Mouse (Mus musculus): ENCODE results near the gene Msrb3. TPM values are rescaled to one million over a fixed set of nuclear protein-coding genes. Genes with fewer than 3 reads are reported as not detected.

Msrb3 gene
- polyA plus RNA-seq, 1 experiment from 2014 or later, result 9.9 TPM

DNA sequence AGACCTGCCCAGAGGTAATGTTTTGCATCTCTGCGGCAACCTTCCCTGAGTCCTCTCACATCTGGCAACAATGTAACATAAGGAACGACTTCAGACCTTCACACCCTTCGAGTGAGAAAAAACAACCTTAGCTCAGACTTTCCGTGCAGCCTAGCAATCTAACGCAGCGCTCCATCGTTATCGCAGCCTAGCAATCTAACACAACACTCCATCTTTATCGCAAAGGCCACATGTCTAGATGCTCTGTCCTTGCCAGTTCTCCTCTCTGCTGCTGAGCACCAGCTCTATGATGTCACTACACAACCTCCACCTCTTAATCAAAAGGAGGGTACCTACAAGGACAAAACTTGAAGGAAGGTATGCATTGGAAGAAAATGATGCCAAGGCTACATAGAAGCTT, 115.5 kb downstream of the Msrb3 start:
- 64% methylated on average over 9 of the region's 9 CpGs for WGBS
- H3K9me3 ChIP-seq (replicated peaks; ENCODE audit: low read length), result no peaks in the 10 kb centered on the region

GRCm38 (mm10) chr10:120777499-120777898, 121.4 kb downstream of the Msrb3 start:
- TF ChIP-seq CTCF (IDR thresholded peaks at IDR 0.05; ENCODE audit: low read depth), result no peak
- DNase-seq (ENCODE audit: low spot score) (no peak), ATAC-seq (replicated peaks; ENCODE audit: low FRiP score, low read depth) (no peak)
- no peak overlapping the region for H3K4me2 ChIP-seq (ENCODE audit: low read length)
- H3K27ac ChIP-seq, result no peak overlapping the region
- no peaks in the 10 kb centered on the region for H3K27me3 ChIP-seq (ENCODE audit: insufficient read depth, low read length)
- no peak overlapping the region for H3K9ac ChIP-seq (ENCODE audit: low read depth, low read length)
- H3K9me3 ChIP-seq (replicated peaks; ENCODE audit: low read length), result no peaks in the 10 kb centered on the region
- no peaks in the 10 kb centered on the region for H3K4me1 ChIP-seq (replicated peaks; ENCODE audit: insufficient read depth, low read length)
- H3K4me3 ChIP-seq (replicated peaks; ENCODE audit: low read depth, low read length), result no peak overlapping the region
- 83% methylated on average over 3 of the region's 3 CpGs for WGBS
- no peaks in the 10 kb centered on the region for H3K36me3 ChIP-seq (ENCODE audit: insufficient read depth, low read length)

More for the DNA sequence above, 115.5 kb downstream of the Msrb3 start:
- H3K27ac ChIP-seq, result no peak overlapping the region
- no peaks in the 10 kb centered on the region for H3K36me3 ChIP-seq (ENCODE audit: insufficient read depth, low read length)
- ATAC-seq (replicated peaks; ENCODE audit: low FRiP score, low read depth), result no peak
- TF ChIP-seq CTCF (IDR thresholded peaks at IDR 0.05; ENCODE audit: low read depth), result no peak
- no peaks in the 10 kb centered on the region for H3K27me3 ChIP-seq (ENCODE audit: insufficient read depth, low read length)
- no peak overlapping the region for H3K9ac ChIP-seq (ENCODE audit: low read depth, low read length)
- H3K4me2 ChIP-seq (ENCODE audit: low read length), result no peak overlapping the region
- no peak overlapping the region for H3K4me3 ChIP-seq (replicated peaks; ENCODE audit: low read depth, low read length)
- no peaks in the 10 kb centered on the region for H3K4me1 ChIP-seq (replicated peaks; ENCODE audit: insufficient read depth, low read length)
- no peak for DNase-seq (ENCODE audit: low spot score)

- no peaks in the 10 kb centered on the region for H3K9me3 ChIP-seq (replicated peaks; ENCODE audit: low read length)
- no peak for ATAC-seq (replicated peaks; ENCODE audit: low FRiP score, low read depth)
- 82% methylated on average over 4 of the region's 4 CpGs for WGBS
- no peaks in the 10 kb centered on the region for H3K27me3 ChIP-seq (ENCODE audit: insufficient read depth, low read length)
- H3K4me1 ChIP-seq (replicated peaks; ENCODE audit: insufficient read depth, low read length), result no peaks in the 10 kb centered on the region
- no peak overlapping the region for H3K27ac ChIP-seq
- no peak for TF ChIP-seq CTCF (IDR thresholded peaks at IDR 0.05; ENCODE audit: low read depth)
- H3K4me3 ChIP-seq (replicated peaks; ENCODE audit: low read depth, low read length), result no peak overlapping the region
- no peaks in the 10 kb centered on the region for H3K36me3 ChIP-seq (ENCODE audit: insufficient read depth, low read length)
- no peak for DNase-seq (ENCODE audit: low spot score)
- H3K9ac ChIP-seq (ENCODE audit: low read depth, low read length), result no peak overlapping the region
- no peak overlapping the region for H3K4me2 ChIP-seq (ENCODE audit: low read length)
Measured at GRCm38 (mm10) chr10:120775361-120775760, 123.5 kb downstream of the Msrb3 start.

GRCm38 (mm10) chr10:120767418-120767817, 131.5 kb downstream of the Msrb3 start:
- Histone ChIP-seq H3K4me2 (ENCODE audit: low read length) (no peak overlapping the region), H3K36me3 (ENCODE audit: insufficient read depth, low read length) (no peaks in the 10 kb centered on the region), H3K27me3 (ENCODE audit: insufficient read depth, low read length) (no peaks in the 10 kb centered on the region), H3K4me3 (replicated peaks; ENCODE audit: low read depth, low read length) (no peak overlapping the region), H3K4me1 (replicated peaks; ENCODE audit: insufficient read depth, low read length) (peaks cover 6% of the 10 kb centered on the region; the same call in 1 of the 2 replicates), H3K9me3 (replicated peaks; ENCODE audit: low read length) (no peaks in the 10 kb centered on the region), H3K9ac (ENCODE audit: low read depth, low read length) (no peak overlapping the region), H3K27ac (no peak overlapping the region)
- ATAC-seq (replicated peaks; ENCODE audit: low FRiP score, low read depth) (no peak), DNase-seq (ENCODE audit: low spot score) (no peak)
- WGBS, result 89% methylated on average over 3 of the region's 3 CpGs
- no peak for TF ChIP-seq CTCF (IDR thresholded peaks at IDR 0.05; ENCODE audit: low read depth)

DNA sequence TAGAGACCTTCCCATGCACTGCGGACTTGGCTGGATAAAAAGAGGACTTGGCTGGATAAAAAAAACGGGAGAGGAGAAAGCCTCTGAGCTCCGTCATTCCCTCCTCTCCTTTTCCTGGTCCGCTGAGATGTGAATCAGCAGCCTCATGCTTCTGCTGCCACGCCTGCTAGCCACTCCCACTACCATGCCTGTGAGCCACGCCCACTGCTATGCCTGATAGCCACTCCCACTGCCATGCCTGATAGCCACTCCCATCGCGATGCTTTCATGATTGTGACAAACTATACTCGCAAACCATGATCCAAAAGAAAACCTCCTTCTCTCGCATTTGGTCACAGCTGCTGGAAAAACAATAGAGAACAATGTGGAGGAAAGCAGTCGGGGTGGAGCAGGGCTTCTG, 133.5 kb downstream of the Msrb3 start:
- 89% methylated on average over 11 of the region's 11 CpGs for WGBS
- Histone ChIP-seq H3K4me3 (replicated peaks; ENCODE audit: low read depth, low read length) (no peak overlapping the region), H3K36me3 (ENCODE audit: insufficient read depth, low read length) (no peaks in the 10 kb centered on the region), H3K4me2 (ENCODE audit: low read length) (no peak overlapping the region), H3K9me3 (replicated peaks; ENCODE audit: low read length) (no peaks in the 10 kb centered on the region), H3K4me1 (replicated peaks; ENCODE audit: insufficient read depth, low read length) (peaks cover 6% of the 10 kb centered on the region; the same call in 1 of the 2 replicates), H3K27ac (no peak overlapping the region), H3K9ac (ENCODE audit: low read depth, low read length) (no peak overlapping the region), H3K27me3 (ENCODE audit: insufficient read depth, low read length) (no peaks in the 10 kb centered on the region)
- ATAC-seq (replicated peaks; ENCODE audit: low FRiP score, low read depth) (no peak), DNase-seq (ENCODE audit: low spot score) (no peak)
- TF ChIP-seq CTCF (IDR thresholded peaks at IDR 0.05; ENCODE audit: low read depth), result no peak

DNA sequence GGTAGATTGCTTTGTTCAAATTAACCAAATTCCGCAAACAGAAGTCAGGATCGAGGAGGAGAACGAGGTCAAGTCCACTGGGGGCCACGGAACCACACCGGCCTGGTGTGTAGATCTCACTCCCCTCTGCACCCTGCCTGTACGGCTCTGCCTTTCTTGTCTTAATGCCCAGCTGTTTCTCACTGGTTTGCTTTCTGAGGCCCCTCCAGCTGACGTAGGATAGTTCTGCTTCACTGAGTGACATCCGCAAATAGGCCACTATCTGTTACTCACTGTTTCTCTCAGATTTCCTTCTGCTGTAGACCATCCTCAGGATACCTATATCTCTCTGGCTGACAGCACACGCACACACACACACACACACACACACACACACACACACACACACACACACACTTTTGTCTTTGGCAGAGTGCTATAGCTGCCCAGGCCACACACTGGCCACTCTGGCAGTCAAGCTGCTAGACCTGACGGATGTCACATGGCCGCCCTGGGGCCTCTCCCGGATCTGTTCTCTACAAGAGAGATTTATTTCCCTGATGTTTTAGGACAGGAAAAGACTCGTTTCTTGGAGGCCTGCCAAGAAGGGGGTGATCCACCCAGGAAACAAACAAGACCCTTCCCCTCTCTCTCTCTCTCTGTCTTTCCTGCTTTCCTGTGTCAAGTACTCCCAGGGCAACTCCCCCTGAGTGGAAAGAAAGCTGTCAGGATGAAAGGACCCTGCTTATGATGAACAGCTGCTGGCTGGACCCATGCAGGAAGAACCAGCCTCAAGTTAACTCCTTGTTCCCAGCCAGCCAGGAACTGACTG, 135.0 kb downstream of the Msrb3 start:
- H3K27me3 ChIP-seq (ENCODE audit: insufficient read depth, low read length), result no peaks in the 10 kb centered on the region
- DNase-seq (ENCODE audit: low spot score), result peak; percentile 97
- H3K4me1 ChIP-seq (replicated peaks; ENCODE audit: insufficient read depth, low read length), result peaks cover 6% of the 10 kb centered on the region; the same call in 1 of the 2 replicates
- H3K27ac ChIP-seq, result peak overlapping the region; percentile 60; the same call in 1 of the 2 replicates
- peak; percentile 93 for ATAC-seq (replicated peaks; ENCODE audit: low FRiP score, low read depth)
- 10% methylated on average over 13 of the region's 13 CpGs for WGBS
- H3K9ac ChIP-seq (ENCODE audit: low read depth, low read length), result no peak overlapping the region
- no peaks in the 10 kb centered on the region for H3K36me3 ChIP-seq (ENCODE audit: insufficient read depth, low read length)
- TF ChIP-seq CTCF (IDR thresholded peaks at IDR 0.05; ENCODE audit: low read depth), result no peak
- H3K9me3 ChIP-seq (replicated peaks; ENCODE audit: low read length), result no peaks in the 10 kb centered on the region
- no peak overlapping the region for H3K4me2 ChIP-seq (ENCODE audit: low read length)
- H3K4me3 ChIP-seq (replicated peaks; ENCODE audit: low read depth, low read length), result no peak overlapping the region
